Mouse (Mus musculus): Measurements from ENCODE around the gene Tspan18. TPM values are rescaled to one million over a fixed set of nuclear protein-coding genes. Genes with fewer than 3 reads are reported as not detected.

The Tspan18 gene
- polyA plus RNA-seq, 1 experiment from 2014 or later: 16.9 TPM

GRCm38 (mm10) chr2:93244090-93244443 lies 90.2 kb downstream of the Tspan18 start:
- Histone ChIP-seq H3K4me3 (no peak overlapping the region), H3K9ac (replicated peaks) (no peak overlapping the region), H3K4me1 (peaks cover 25% of the 10 kb centered on the region), H3K9me3 (no peaks in the 10 kb centered on the region), H3K36me3 (no peaks in the 10 kb centered on the region), H3K27me3 (no peaks in the 10 kb centered on the region), H3K4me2 (replicated peaks) (no peak overlapping the region), H3K27ac (replicated peaks) (no peak overlapping the region)
- WGBS: 72% methylated on average over 8 of the region's 8 CpGs
- ATAC-seq (replicated peaks): 0 out of 2 replicates have a peak, but pooled peaks have one; percentile 27

GRCm38 (mm10) chr2:93243439-93244089 lies 90.7 kb downstream of the Tspan18 start:
- 74% methylated on average over 11 of the region's 11 CpGs for WGBS
- ATAC-seq (replicated peaks): no peak
- no peak overlapping the region for H3K4me2 ChIP-seq (replicated peaks)
- H3K4me1 ChIP-seq: peaks cover 20% of the 10 kb centered on the region
- no peak overlapping the region for H3K4me3 ChIP-seq
- H3K9ac ChIP-seq (replicated peaks): no peak overlapping the region
- H3K9me3 ChIP-seq: no peaks in the 10 kb centered on the region
- no peak overlapping the region for H3K27ac ChIP-seq (replicated peaks)
- no peaks in the 10 kb centered on the region for H3K36me3 ChIP-seq
- H3K27me3 ChIP-seq: no peaks in the 10 kb centered on the region

- Histone ChIP-seq H3K4me3 (no peak overlapping the region), H3K36me3 (no peaks in the 10 kb centered on the region), H3K9ac (replicated peaks) (no peak overlapping the region), H3K4me2 (replicated peaks) (no peak overlapping the region), H3K9me3 (no peaks in the 10 kb centered on the region), H3K27ac (replicated peaks) (no peak overlapping the region), H3K27me3 (no peaks in the 10 kb centered on the region), H3K4me1 (peaks cover 11% of the 10 kb centered on the region; the same call in 1 of the 2 replicates)
- WGBS: 85% methylated on average over 5 of the region's 5 CpGs
- ATAC-seq (replicated peaks): no peak
Observed at GRCm38 (mm10) chr2:93242166-93242565, 92.1 kb downstream of the Tspan18 start.

- no peak overlapping the region for H3K4me3 ChIP-seq
- H3K27me3 ChIP-seq: no peaks in the 10 kb centered on the region
- H3K36me3 ChIP-seq: no peaks in the 10 kb centered on the region
- H3K9me3 ChIP-seq: no peaks in the 10 kb centered on the region
- WGBS: 89% methylated on average over 6 of the region's 6 CpGs
- no peak overlapping the region for H3K4me2 ChIP-seq (replicated peaks)
- no peak for ATAC-seq (replicated peaks)
- no peaks in the 10 kb centered on the region; the same call in 1 of the 2 replicates for H3K4me1 ChIP-seq
- H3K9ac ChIP-seq (replicated peaks): no peak overlapping the region
- no peak overlapping the region for H3K27ac ChIP-seq (replicated peaks)
Observed at GRCm38 (mm10) chr2:93238864-93239263, 95.4 kb downstream of the Tspan18 start.

GRCm38 (mm10) chr2:93237055-93237454 lies 97.2 kb downstream of the Tspan18 start:
- H3K27me3 ChIP-seq: no peaks in the 10 kb centered on the region
- H3K4me3 ChIP-seq: no peak overlapping the region
- no peak overlapping the region for H3K9ac ChIP-seq (replicated peaks)
- H3K9me3 ChIP-seq: no peaks in the 10 kb centered on the region
- no peak overlapping the region for H3K4me2 ChIP-seq (replicated peaks)
- no peak overlapping the region for H3K27ac ChIP-seq (replicated peaks)
- 0 out of 2 replicates have a peak, but pooled peaks cover 3% of the 10 kb centered on the region for H3K4me1 ChIP-seq
- H3K36me3 ChIP-seq: no peaks in the 10 kb centered on the region
- 78% methylated on average over 1 of the region's 1 CpGs for WGBS
- no peak for ATAC-seq (replicated peaks)

GRCm38 (mm10) chr2:93232141-93232540 lies 102.2 kb downstream of the Tspan18 start:
- Histone ChIP-seq H3K36me3 (no peaks in the 10 kb centered on the region), H3K4me3 (no peak overlapping the region), H3K27ac (replicated peaks) (no peak overlapping the region), H3K9me3 (no peaks in the 10 kb centered on the region), H3K4me1 (peaks cover 30% of the 10 kb centered on the region), H3K4me2 (replicated peaks) (no peak overlapping the region), H3K9ac (replicated peaks) (no peak overlapping the region), H3K27me3 (no peaks in the 10 kb centered on the region)
- no peak for ATAC-seq (replicated peaks)
- 58% methylated on average over 1 of the region's 1 CpGs for WGBS

- Histone ChIP-seq H3K4me1 (peaks cover 39% of the 10 kb centered on the region), H3K9me3 (no peaks in the 10 kb centered on the region), H3K9ac (replicated peaks) (no peak overlapping the region), H3K4me3 (no peak overlapping the region), H3K27ac (replicated peaks) (peak overlapping the region; percentile 90), H3K27me3 (no peaks in the 10 kb centered on the region), H3K4me2 (replicated peaks) (no peak overlapping the region), H3K36me3 (no peaks in the 10 kb centered on the region)
- WGBS: 1% methylated on average over 5 of the region's 5 CpGs
- ATAC-seq (replicated peaks): peak; percentile 49
Observed at GRCm38 (mm10) chr2:93228480-93228824, 105.9 kb downstream of the Tspan18 start.

- Histone ChIP-seq H3K9ac (replicated peaks) (no peak overlapping the region), H3K4me3 (no peak overlapping the region)
Observed at GRCm38 (mm10) chr2:93227713-93228479, 106.4 kb downstream of the Tspan18 start.

GRCm38 (mm10) chr2:93226606-93227595 lies 107.4 kb downstream of the Tspan18 start:
- H3K4me3 ChIP-seq: no peak overlapping the region
- H3K9me3 ChIP-seq: no peaks in the 10 kb centered on the region
- peaks cover 35% of the 10 kb centered on the region for H3K4me1 ChIP-seq
- H3K9ac ChIP-seq (replicated peaks): peak overlapping the region; percentile 8; the same call in 1 of the 2 replicates
- WGBS: 8% methylated on average over 20 of the region's 20 CpGs
- no peaks in the 10 kb centered on the region for H3K36me3 ChIP-seq
- H3K27me3 ChIP-seq: no peaks in the 10 kb centered on the region
- H3K27ac ChIP-seq (replicated peaks): peak overlapping the region; percentile 90
- ATAC-seq (replicated peaks): peak; percentile 57
- peak overlapping the region; percentile 29 for H3K4me2 ChIP-seq (replicated peaks)

More at GRCm38 (mm10) chr2:93227713-93228479, 106.4 kb downstream of the Tspan18 start:
- WGBS: 6% methylated on average over 9 of the region's 9 CpGs
- Histone ChIP-seq H3K4me1 (peaks cover 39% of the 10 kb centered on the region), H3K4me2 (replicated peaks) (0 out of 2 replicates have a peak overlapping the region, but pooled peaks have one; percentile 29), H3K27me3 (no peaks in the 10 kb centered on the region), H3K36me3 (no peaks in the 10 kb centered on the region), H3K27ac (replicated peaks) (peak overlapping the region; percentile 90), H3K9me3 (no peaks in the 10 kb centered on the region)
- ATAC-seq (replicated peaks): peak; percentile 91

- H3K4me1 ChIP-seq: peaks cover 29% of the 10 kb centered on the region
- no peaks in the 10 kb centered on the region for H3K27me3 ChIP-seq
- no peak overlapping the region for H3K27ac ChIP-seq (replicated peaks)
- H3K4me2 ChIP-seq (replicated peaks): no peak overlapping the region
- H3K4me3 ChIP-seq: no peak overlapping the region
- H3K36me3 ChIP-seq: no peaks in the 10 kb centered on the region
- 60% methylated on average over 6 of the region's 6 CpGs for WGBS
- H3K9me3 ChIP-seq: no peaks in the 10 kb centered on the region
- no peak for ATAC-seq (replicated peaks)
- H3K9ac ChIP-seq (replicated peaks): no peak overlapping the region
Observed at GRCm38 (mm10) chr2:93223463-93223862, 110.8 kb downstream of the Tspan18 start.

GRCm38 (mm10) chr2:93220447-93220846 lies 113.9 kb downstream of the Tspan18 start:
- H3K4me1 ChIP-seq: peaks cover 18% of the 10 kb centered on the region

More at GRCm38 (mm10) chr2:93220447-93220846, 113.9 kb downstream of the Tspan18 start:
- Histone ChIP-seq H3K36me3 (no peaks in the 10 kb centered on the region), H3K27me3 (no peaks in the 10 kb centered on the region), H3K4me2 (replicated peaks) (no peak overlapping the region), H3K27ac (replicated peaks) (no peak overlapping the region), H3K4me3 (no peak overlapping the region), H3K9me3 (no peaks in the 10 kb centered on the region), H3K9ac (replicated peaks) (no peak overlapping the region)
- no peak for ATAC-seq (replicated peaks)
- WGBS: 52% methylated on average over 5 of the region's 5 CpGs
